Mouse (Mus musculus) hindbrain, embryonic 10.5 days (tissue): ENCODE data around the gene Atp6v1a. TPM values are rescaled to one million over a fixed set of nuclear protein-coding genes. Genes with fewer than 3 reads are reported as not detected.

Source experiments
- DNase-seq: peaks from one replicate; pipeline ENCODE4 v3.0.0-alpha.2; 2017; ENCODE audit warnings: low spot score
- H3K27ac ChIP-seq: fragments of 300-500 bp; sonication (generic); 2 replicates; pipeline ENCODE4 v1.5.1; 2016; ENCODE audit warnings: mild to moderate bottlenecking, moderate library complexity
- H3K27me3 ChIP-seq: fragments of 300-500 bp; sonication (generic); 2 replicates; pipeline ENCODE4 v1.6.1; 2016; ENCODE audit warnings: mild to moderate bottlenecking; ENCODE audit not compliant: poor library complexity, insufficient read depth, severe bottlenecking
- H3K36me3 ChIP-seq: fragments of 300-500 bp; sonication (generic); 2 replicates; pipeline ENCODE4 v1.6.1; 2016; ENCODE audit warnings: mild to moderate bottlenecking, moderate library complexity
- H3K4me1 ChIP-seq: fragments of 300-500 bp; sonication (generic); replicated peaks from 2 replicates; pipeline ENCODE4 v1.6.1; 2016; ENCODE audit warnings: mild to moderate bottlenecking
- H3K4me3 ChIP-seq: fragments of 300-500 bp; sonication (generic); 2 replicates; pipeline ENCODE4 v1.5.1; 2016; ENCODE audit warnings: mild to moderate bottlenecking, moderate library complexity
- H3K9me3 ChIP-seq: fragments of 300-500 bp; sonication (generic); 2 replicates; pipeline ENCODE4 v1.6.1; 2016; ENCODE audit warnings: mild to moderate bottlenecking, moderate library complexity
- WGBS: fragments of 180-500 bp; shearing (Covaris S2); methylation state at CpG from one replicate; pipeline ENCODE4 v1.1.7; 2016; 5-methylcytosine and 5-hydroxymethylcytosine counted together
- polyA plus RNA-seq: library from polyadenylated mRNA; unstranded; fragments of >200 nt; fragmentation: Nextera tagmentation; extraction: Ambion mirVana; gene quantifications from 2 replicates; pipeline ENCODE4 v1.2.1, GENCODE M21; 2016

Gene Atp6v1a
- polyA plus RNA-seq, 1 experiment from 2014 or later, result 43.3 TPM

GRCm38 (mm10) chr16:44165182-44165581, 25.7 kb upstream of the Atp6v1a start:
- WGBS, result 59% methylated on average over 3 of the region's 3 CpGs
- Histone ChIP-seq H3K27me3 (no peaks in the 10 kb centered on the region), H3K9me3 (no peaks in the 10 kb centered on the region), H3K27ac (no peak overlapping the region), H3K4me3 (no peak overlapping the region), H3K4me1 (no peaks in the 10 kb centered on the region), H3K36me3 (peaks cover 12% of the 10 kb centered on the region; the same call in 1 of the 2 replicates)
- DNase-seq, result no peak

GRCm38 (mm10) chr16:44163831-44164230, 24.3 kb upstream of the Atp6v1a start:
- 84% methylated on average over 2 of the region's 2 CpGs for WGBS
- no peaks in the 10 kb centered on the region for H3K9me3 ChIP-seq
- no peak overlapping the region for H3K4me3 ChIP-seq
- peaks cover 25% of the 10 kb centered on the region for H3K36me3 ChIP-seq
- H3K4me1 ChIP-seq, result no peaks in the 10 kb centered on the region
- H3K27me3 ChIP-seq, result no peaks in the 10 kb centered on the region
- no peak overlapping the region for H3K27ac ChIP-seq
- DNase-seq, result no peak

GRCm38 (mm10) chr16:44159325-44159724, 19.8 kb upstream of the Atp6v1a start:
- H3K9me3 ChIP-seq, result no peaks in the 10 kb centered on the region
- no peak overlapping the region for H3K4me3 ChIP-seq
- H3K36me3 ChIP-seq, result peaks cover 50% of the 10 kb centered on the region
- H3K27ac ChIP-seq, result no peak overlapping the region
- no peak for DNase-seq
- 95% methylated on average over 7 of the region's 7 CpGs for WGBS
- H3K4me1 ChIP-seq, result no peaks in the 10 kb centered on the region
- no peaks in the 10 kb centered on the region for H3K27me3 ChIP-seq

- no peak overlapping the region for H3K4me3 ChIP-seq
- WGBS, result 67% methylated on average over 6 of the region's 6 CpGs
- no peaks in the 10 kb centered on the region for H3K4me1 ChIP-seq
- no peaks in the 10 kb centered on the region for H3K9me3 ChIP-seq
- DNase-seq, result no peak
- H3K36me3 ChIP-seq, result peaks cover 32% of the 10 kb centered on the region
- no peak overlapping the region for H3K27ac ChIP-seq
- no peaks in the 10 kb centered on the region for H3K27me3 ChIP-seq
Observed at GRCm38 (mm10) chr16:44154497-44155057, 15.1 kb upstream of the Atp6v1a start.

DNA sequence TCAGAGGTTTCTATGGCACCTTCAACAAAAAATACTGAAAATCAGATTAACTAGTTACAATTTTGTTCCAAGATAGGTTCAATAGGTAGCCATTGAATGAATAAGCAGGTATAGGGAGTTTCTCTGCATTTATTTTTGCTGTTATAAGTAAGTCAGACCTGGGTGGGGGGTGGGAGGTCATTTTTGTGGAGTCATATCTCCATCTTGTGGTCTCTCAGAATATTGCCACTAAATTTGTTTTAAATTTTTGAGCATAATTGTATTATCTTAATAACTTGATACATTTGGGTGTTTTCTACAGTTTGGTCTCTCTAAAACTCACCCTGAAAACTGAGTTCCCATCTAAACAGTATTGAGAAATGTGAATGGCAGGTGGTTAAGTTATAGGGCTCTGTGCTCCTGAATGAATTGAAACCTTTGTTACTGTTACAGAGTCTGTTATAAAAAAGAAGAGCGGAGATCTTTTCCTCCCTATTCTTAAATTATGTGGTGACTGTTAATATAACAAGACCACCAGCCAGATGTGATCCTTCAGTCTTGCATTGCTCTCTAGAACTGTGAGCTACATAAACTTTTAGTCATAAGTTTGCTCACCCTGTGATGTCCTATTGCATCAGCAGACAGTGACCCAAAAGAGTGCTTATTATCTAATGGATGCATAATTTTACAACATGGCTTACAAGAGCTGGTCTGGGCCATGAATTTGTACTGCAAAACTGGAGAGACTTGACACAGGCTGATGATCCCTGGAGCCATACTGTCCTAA, 9.7 kb upstream of the Atp6v1a start:
- DNase-seq, result no peak
- Histone ChIP-seq H3K4me3 (no peak overlapping the region), H3K27me3 (no peaks in the 10 kb centered on the region), H3K4me1 (no peaks in the 10 kb centered on the region), H3K9me3 (no peaks in the 10 kb centered on the region), H3K27ac (no peak overlapping the region), H3K36me3 (peaks cover 3% of the 10 kb centered on the region; the same call in 1 of the 2 replicates)
- 95% methylated on average over 1 of the region's 1 CpGs for WGBS

- no peak overlapping the region for H3K27ac ChIP-seq
- peaks cover 3% of the 10 kb centered on the region; the same call in 1 of the 2 replicates for H3K36me3 ChIP-seq
- DNase-seq, result no peak
- H3K27me3 ChIP-seq, result no peaks in the 10 kb centered on the region
- no peaks in the 10 kb centered on the region for H3K9me3 ChIP-seq
- WGBS, result 67% methylated on average over 6 of the region's 6 CpGs
- peak overlapping the region; percentile 96 for H3K4me3 ChIP-seq
- H3K4me1 ChIP-seq, result peaks cover 25% of the 10 kb centered on the region
Observed at GRCm38 (mm10) chr16:44141483-44141882, 2.0 kb upstream of the Atp6v1a start.

- Histone ChIP-seq H3K27me3 (no peaks in the 10 kb centered on the region), H3K9me3 (no peaks in the 10 kb centered on the region), H3K4me1 (peaks cover 25% of the 10 kb centered on the region), H3K4me3 (peak overlapping the region; percentile 96), H3K27ac (peak overlapping the region; percentile 97), H3K36me3 (peaks cover 3% of the 10 kb centered on the region; the same call in 1 of the 2 replicates)
- peak; percentile 71 for DNase-seq
- WGBS, result under 1% methylated on average over 44 of the region's 44 CpGs
Observed at GRCm38 (mm10) chr16:44140186-44140787, 782 bp upstream of the Atp6v1a start.

GRCm38 (mm10) chr16:44138979-44139535, 448 bp downstream of the Atp6v1a start:
- under 1% methylated on average over 25 of the region's 25 CpGs for WGBS

GRCm38 (mm10) chr16:44138377-44138978, 1.0 kb downstream of the Atp6v1a start:
- Histone ChIP-seq H3K9me3 (no peaks in the 10 kb centered on the region), H3K27me3 (no peaks in the 10 kb centered on the region), H3K36me3 (no peaks in the 10 kb centered on the region), H3K27ac (peak overlapping the region; percentile 97), H3K4me3 (peak overlapping the region; percentile 96), H3K4me1 (peaks cover 25% of the 10 kb centered on the region)
- 2% methylated on average over 24 of the region's 24 CpGs for WGBS
- DNase-seq, result no peak

More at GRCm38 (mm10) chr16:44138979-44139535, 448 bp downstream of the Atp6v1a start:
- peak; percentile 86 for DNase-seq
- no peaks in the 10 kb centered on the region for H3K9me3 ChIP-seq
- peak overlapping the region; percentile 96 for H3K4me3 ChIP-seq
- H3K27ac ChIP-seq, result peak overlapping the region; percentile 97
- peaks cover 25% of the 10 kb centered on the region for H3K4me1 ChIP-seq
- no peaks in the 10 kb centered on the region for H3K27me3 ChIP-seq
- no peaks in the 10 kb centered on the region for H3K36me3 ChIP-seq

GRCm38 (mm10) chr16:44136511-44137021, 2.9 kb downstream of the Atp6v1a start:
- WGBS, result 91% methylated on average over 6 of the region's 6 CpGs
- peaks cover 22% of the 10 kb centered on the region for H3K4me1 ChIP-seq
- no peaks in the 10 kb centered on the region for H3K36me3 ChIP-seq
- no peak for DNase-seq
- no peaks in the 10 kb centered on the region for H3K27me3 ChIP-seq
- no peak overlapping the region for H3K27ac ChIP-seq
- no peaks in the 10 kb centered on the region for H3K9me3 ChIP-seq
- H3K4me3 ChIP-seq, result no peak overlapping the region

- Histone ChIP-seq H3K36me3 (no peaks in the 10 kb centered on the region), H3K27me3 (no peaks in the 10 kb centered on the region), H3K27ac (no peak overlapping the region), H3K4me1 (peaks cover 10% of the 10 kb centered on the region), H3K4me3 (no peak overlapping the region), H3K9me3 (no peaks in the 10 kb centered on the region)
- 90% methylated on average over 3 of the region's 3 CpGs for WGBS
- no peak for DNase-seq
Observed at GRCm38 (mm10) chr16:44133187-44133586, 6.3 kb downstream of the Atp6v1a start.

DNA sequence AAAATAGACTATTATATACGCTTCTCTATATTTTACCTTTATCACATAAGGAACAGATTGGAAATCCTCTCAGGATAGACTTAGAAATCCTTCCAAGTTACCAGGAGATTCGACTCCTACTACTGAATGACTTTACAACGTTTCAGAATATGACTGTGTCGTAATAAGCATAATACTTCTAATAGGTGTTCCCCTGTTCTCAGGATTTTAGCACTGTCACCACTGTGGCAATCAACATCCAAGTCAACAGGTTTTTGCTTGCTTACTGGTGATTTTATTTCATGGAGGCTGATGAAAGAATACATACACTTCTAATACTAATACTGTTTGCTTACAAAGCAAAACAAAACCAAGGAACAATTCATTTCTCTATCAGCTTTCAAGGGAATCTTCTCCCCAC, 7.2 kb downstream of the Atp6v1a start:
- DNase-seq, result no peak
- WGBS, result 85% methylated on average over 4 of the region's 4 CpGs
- Histone ChIP-seq H3K4me3 (no peak overlapping the region), H3K27me3 (no peaks in the 10 kb centered on the region), H3K36me3 (no peaks in the 10 kb centered on the region), H3K27ac (no peak overlapping the region), H3K4me1 (0 out of 2 replicates have a peak, but pooled peaks cover 2% of the 10 kb centered on the region), H3K9me3 (no peaks in the 10 kb centered on the region)
